Mouse (Mus musculus): Measurements from ENCODE around the gene Dynlt1a. TPM values are rescaled to one million over a fixed set of nuclear protein-coding genes. Genes with fewer than 3 reads are reported as not detected.
A peak's percentile ranks its signal among the peaks of the same experiment; 100 is the strongest.
"Not testable (repeated sequence)": the region's sequence is repeated elsewhere in the genome, so short reads cannot be mapped to it uniquely, and the experiment has no call there.

The Dynlt1a gene
- total and polyA plus RNA-seq, 2 experiments from 2014 or later = 6.0 to 6.6 TPM

- not testable (repeated sequence) for H3K4me2 ChIP-seq (ENCODE audit: low read depth, low read length); H3K27me3 ChIP-seq (ENCODE audit: control insufficient read depth, insufficient read depth, low read length); H3K27ac ChIP-seq (ENCODE audit: low read depth); H3K4me1 ChIP-seq (ENCODE audit: control insufficient read depth, insufficient read depth); DNase-seq (ENCODE audit: low spot score); H3K9me3 ChIP-seq (replicated peaks; ENCODE audit: control insufficient read depth, low read length); ATAC-seq (ENCODE audit: insufficient read depth, low read depth); H3K36me3 ChIP-seq (replicated peaks; ENCODE audit: control insufficient read depth, insufficient read depth, low read length); H3K9ac ChIP-seq (replicated peaks; ENCODE audit: low read depth, low read length); H3K4me3 ChIP-seq (ENCODE audit: low read depth, low read length)
- WGBS = 3% methylated on average over 9 of the region's 60 CpGs
Observed at GRCm38 (mm10) chr17:6321081-6321777, 3.9 kb upstream of the Dynlt1a start.

- not testable (repeated sequence) for H3K9ac ChIP-seq (replicated peaks; ENCODE audit: low read depth, low read length); H3K9me3 ChIP-seq (replicated peaks; ENCODE audit: control insufficient read depth, low read length); H3K27ac ChIP-seq (ENCODE audit: low read depth); H3K4me1 ChIP-seq (ENCODE audit: control insufficient read depth, insufficient read depth); H3K36me3 ChIP-seq (replicated peaks; ENCODE audit: control insufficient read depth, insufficient read depth, low read length); H3K27me3 ChIP-seq (ENCODE audit: control insufficient read depth, insufficient read depth, low read length)
- WGBS = 2% methylated on average over 34 of the region's 38 CpGs
- DNase-seq (ENCODE audit: low spot score) (peak; percentile 5), ATAC-seq (ENCODE audit: insufficient read depth, low read depth) (peak; percentile 31)
- Histone ChIP-seq H3K4me3 (ENCODE audit: low read depth, low read length) (peak overlapping the region; percentile 45), H3K4me2 (ENCODE audit: low read depth, low read length) (peak overlapping the region; percentile 61)
Observed at GRCm38 (mm10) chr17:6316379-6317126, 747 bp downstream of the Dynlt1a start.

- DNase-seq (ENCODE audit: low spot score); ATAC-seq (ENCODE audit: insufficient read depth, low read depth); H3K4me3 ChIP-seq (ENCODE audit: low read depth, low read length); H3K9ac ChIP-seq (replicated peaks; ENCODE audit: low read depth, low read length); H3K9me3 ChIP-seq (replicated peaks; ENCODE audit: control insufficient read depth, low read length); H3K4me2 ChIP-seq (ENCODE audit: low read depth, low read length); H3K36me3 ChIP-seq (replicated peaks; ENCODE audit: control insufficient read depth, insufficient read depth, low read length); H3K27ac ChIP-seq (ENCODE audit: low read depth); H3K27me3 ChIP-seq (ENCODE audit: control insufficient read depth, insufficient read depth, low read length); H3K4me1 ChIP-seq (ENCODE audit: control insufficient read depth, insufficient read depth): not testable (repeated sequence)
- WGBS = 18% methylated on average over 2 of the region's 4 CpGs
Observed at GRCm38 (mm10) chr17:6315706-6316105, 1.6 kb downstream of the Dynlt1a start.

- ATAC-seq (ENCODE audit: insufficient read depth, low read depth); DNase-seq (ENCODE audit: low spot score): not testable (repeated sequence)
Observed at GRCm38 (mm10) chr17:6314493-6314892, 2.8 kb downstream of the Dynlt1a start.

GRCm38 (mm10) chr17:6312755-6313154 lies 4.5 kb downstream of the Dynlt1a start:
- not testable (repeated sequence) for H3K9me3 ChIP-seq (replicated peaks; ENCODE audit: control insufficient read depth, low read length); H3K4me1 ChIP-seq (ENCODE audit: control insufficient read depth, insufficient read depth); H3K4me3 ChIP-seq (ENCODE audit: low read depth, low read length); H3K27ac ChIP-seq (ENCODE audit: low read depth); H3K36me3 ChIP-seq (replicated peaks; ENCODE audit: control insufficient read depth, insufficient read depth, low read length); ATAC-seq (ENCODE audit: insufficient read depth, low read depth); DNase-seq (ENCODE audit: low spot score); H3K9ac ChIP-seq (replicated peaks; ENCODE audit: low read depth, low read length); H3K27me3 ChIP-seq (ENCODE audit: control insufficient read depth, insufficient read depth, low read length); H3K4me2 ChIP-seq (ENCODE audit: low read depth, low read length)
- WGBS = 62% methylated on average over 3 of the region's 3 CpGs

More at GRCm38 (mm10) chr17:6314493-6314892, 2.8 kb downstream of the Dynlt1a start:
- H3K9me3 ChIP-seq (replicated peaks; ENCODE audit: control insufficient read depth, low read length); H3K27me3 ChIP-seq (ENCODE audit: control insufficient read depth, insufficient read depth, low read length); H3K4me1 ChIP-seq (ENCODE audit: control insufficient read depth, insufficient read depth); H3K4me3 ChIP-seq (ENCODE audit: low read depth, low read length); H3K9ac ChIP-seq (replicated peaks; ENCODE audit: low read depth, low read length); H3K4me2 ChIP-seq (ENCODE audit: low read depth, low read length); H3K36me3 ChIP-seq (replicated peaks; ENCODE audit: control insufficient read depth, insufficient read depth, low read length); H3K27ac ChIP-seq (ENCODE audit: low read depth): not testable (repeated sequence)
- WGBS = 85% methylated on average over 2 of the region's 3 CpGs

GRCm38 (mm10) chr17:6311716-6312115 lies 5.6 kb downstream of the Dynlt1a start:
- H3K4me2 ChIP-seq (ENCODE audit: low read depth, low read length); DNase-seq (ENCODE audit: low spot score); H3K4me1 ChIP-seq (ENCODE audit: control insufficient read depth, insufficient read depth); H3K4me3 ChIP-seq (ENCODE audit: low read depth, low read length); H3K9me3 ChIP-seq (replicated peaks; ENCODE audit: control insufficient read depth, low read length); H3K27me3 ChIP-seq (ENCODE audit: control insufficient read depth, insufficient read depth, low read length); H3K9ac ChIP-seq (replicated peaks; ENCODE audit: low read depth, low read length); H3K36me3 ChIP-seq (replicated peaks; ENCODE audit: control insufficient read depth, insufficient read depth, low read length); H3K27ac ChIP-seq (ENCODE audit: low read depth); ATAC-seq (ENCODE audit: insufficient read depth, low read depth): not testable (repeated sequence)
- WGBS = 92% methylated on average over 7 of the region's 7 CpGs

GRCm38 (mm10) chr17:6306503-6306902 lies 10.8 kb downstream of the Dynlt1a start:
- H3K36me3 ChIP-seq (replicated peaks; ENCODE audit: control insufficient read depth, insufficient read depth, low read length); H3K27me3 ChIP-seq (ENCODE audit: control insufficient read depth, insufficient read depth, low read length); DNase-seq (ENCODE audit: low spot score); H3K4me1 ChIP-seq (ENCODE audit: control insufficient read depth, insufficient read depth); ATAC-seq (ENCODE audit: insufficient read depth, low read depth); H3K4me3 ChIP-seq (ENCODE audit: low read depth, low read length); H3K9me3 ChIP-seq (replicated peaks; ENCODE audit: control insufficient read depth, low read length); H3K9ac ChIP-seq (replicated peaks; ENCODE audit: low read depth, low read length); H3K4me2 ChIP-seq (ENCODE audit: low read depth, low read length); H3K27ac ChIP-seq (ENCODE audit: low read depth): not testable (repeated sequence)
- 94% methylated on average over 9 of the region's 13 CpGs for WGBS

GRCm38 (mm10) chr17:6305656-6306270 lies 11.5 kb downstream of the Dynlt1a start:
- H3K9ac ChIP-seq (replicated peaks; ENCODE audit: low read depth, low read length); H3K36me3 ChIP-seq (replicated peaks; ENCODE audit: control insufficient read depth, insufficient read depth, low read length); ATAC-seq (ENCODE audit: insufficient read depth, low read depth); DNase-seq (ENCODE audit: low spot score); H3K4me3 ChIP-seq (ENCODE audit: low read depth, low read length); H3K27ac ChIP-seq (ENCODE audit: low read depth); H3K9me3 ChIP-seq (replicated peaks; ENCODE audit: control insufficient read depth, low read length); H3K27me3 ChIP-seq (ENCODE audit: control insufficient read depth, insufficient read depth, low read length); H3K4me1 ChIP-seq (ENCODE audit: control insufficient read depth, insufficient read depth); H3K4me2 ChIP-seq (ENCODE audit: low read depth, low read length): not testable (repeated sequence)
- WGBS = 89% methylated on average over 12 of the region's 12 CpGs

All from heart, postnatal 0 days (tissue).